Mouse (Mus musculus): Measurements from ENCODE around the gene Gm11361. TPM values are rescaled to one million over a fixed set of nuclear protein-coding genes. Genes with fewer than 3 reads are reported as not detected.

The Gm11361 gene
- total RNA-seq (2021), result 88.1 and 92.3 TPM in 2 replicates
- long read RNA-seq, experiment 1, transcript Gm11361-201 (1 exons, 607 nt), result major isoform, 9 of 9 reads
- long read RNA-seq, experiment 1, partial matches to known transcripts, result 0 of 9 reads
- long read RNA-seq, experiment 1, other reads (novel, unspliced or antisense), result 0 of 9 reads
- long read RNA-seq, experiment 2, transcript Gm11361-201 (1 exons, 607 nt), result major isoform, 7 of 7 reads
- long read RNA-seq, experiment 2, partial matches to known transcripts, result 0 of 7 reads
- long read RNA-seq, experiment 2, other reads (novel, unspliced or antisense), result 0 of 7 reads

DNA sequence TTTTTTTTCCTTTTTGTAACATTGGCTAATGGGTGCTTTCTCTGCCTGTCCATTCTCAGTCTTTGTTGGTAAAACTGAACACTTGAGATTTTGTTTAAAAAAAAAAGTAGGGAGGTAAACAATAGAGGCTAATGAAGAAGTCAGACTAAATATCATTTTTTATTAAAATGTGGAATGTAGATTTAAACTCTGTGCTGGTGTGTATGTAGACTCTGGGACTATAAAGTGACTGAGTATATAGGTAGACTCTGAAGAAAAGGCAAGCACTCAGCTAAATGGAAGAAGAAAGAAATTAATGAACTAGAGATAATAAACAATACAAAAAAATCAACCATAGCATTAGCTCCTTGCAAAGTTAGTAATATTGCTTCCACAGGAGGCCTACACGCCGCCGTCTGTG lies at the start of gene Gm11361:
Gm11361 (plus strand) TSS at position 301 of the 400 bp plus-strand sequence.
- no peak for DNase-seq

DNA sequence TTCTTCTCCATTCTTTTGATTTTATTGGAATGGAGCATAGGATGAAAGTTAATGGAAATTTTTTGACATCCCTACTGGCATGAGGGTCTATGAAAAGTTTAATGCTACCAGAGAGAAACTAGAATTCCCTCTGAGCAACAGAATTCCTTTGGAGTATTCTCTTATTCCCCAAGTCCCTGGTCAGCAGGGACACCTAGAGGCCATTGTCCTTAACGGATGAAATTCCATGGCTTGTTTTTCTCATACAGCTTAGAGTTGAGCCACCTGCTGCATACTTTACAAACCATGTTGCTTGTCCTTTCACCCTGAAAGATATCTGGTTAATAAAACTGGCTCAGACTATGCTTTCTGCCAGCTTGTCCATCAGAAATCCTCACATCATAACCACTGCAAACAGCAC lies 7.1 kb downstream of the Gm11361 start:
- DNase-seq, result no peak

GRCm38 (mm10) chr13:28287368-28287767 lies 30.0 kb downstream of the Gm11361 start:
- no peak for DNase-seq

DNA sequence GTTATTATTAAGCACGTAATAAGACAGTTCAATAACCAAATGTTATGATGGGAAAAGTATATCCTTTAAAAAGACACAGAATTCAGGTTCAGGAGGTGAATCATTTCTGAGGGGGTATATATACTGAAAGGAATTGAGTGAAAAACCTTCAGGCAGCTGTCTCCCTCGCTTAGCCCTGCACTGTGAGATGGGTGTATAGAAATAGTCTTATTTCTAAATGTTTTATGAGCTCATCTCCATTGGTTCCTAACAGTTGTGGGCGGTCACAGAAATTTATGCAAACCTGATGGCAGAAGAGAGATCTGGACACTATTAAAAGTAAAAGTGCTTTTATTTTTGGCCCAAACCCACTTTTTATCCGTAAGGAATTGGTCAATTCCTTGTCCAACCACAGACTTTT lies 36.9 kb downstream of the Gm11361 start:
- no peak for DNase-seq

DNA sequence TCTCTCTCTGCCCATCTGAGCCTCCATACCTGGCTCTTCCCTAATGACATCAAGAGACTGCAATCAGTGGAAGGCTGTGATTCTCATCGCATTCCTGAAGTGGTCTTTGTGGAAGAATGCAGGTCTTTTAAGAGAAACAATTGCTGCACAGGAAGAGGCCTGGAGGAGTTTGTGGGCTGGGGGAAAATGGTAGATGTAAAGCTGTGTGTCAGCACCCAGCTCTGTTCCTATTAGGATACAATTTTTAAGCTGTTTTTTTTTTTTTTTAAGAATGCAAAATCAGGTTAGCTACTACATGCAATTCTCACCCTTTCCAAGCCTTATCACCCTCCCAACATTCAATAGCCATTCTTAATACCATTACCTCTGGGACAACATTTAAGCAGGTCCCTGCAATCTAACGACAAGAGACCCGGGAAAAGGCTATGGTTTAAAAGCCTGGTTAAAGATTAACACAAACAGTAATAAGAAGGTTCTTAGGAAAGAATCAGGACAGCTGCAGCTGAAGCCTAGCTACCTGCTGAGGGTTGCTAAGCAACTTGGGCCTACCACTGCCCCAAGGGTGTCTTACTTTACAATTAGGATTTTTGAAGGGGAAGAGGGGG lies 37.5 kb downstream of the Gm11361 start:
- DNase-seq, result no peak

- no peak for DNase-seq
These were observed 38.2 kb downstream of the Gm11361 start for GRCm38 (mm10) chr13:28295492-28295891.

GRCm38 (mm10) chr13:28297098-28297497 lies 39.8 kb downstream of the Gm11361 start:
- no peak for DNase-seq

DNA sequence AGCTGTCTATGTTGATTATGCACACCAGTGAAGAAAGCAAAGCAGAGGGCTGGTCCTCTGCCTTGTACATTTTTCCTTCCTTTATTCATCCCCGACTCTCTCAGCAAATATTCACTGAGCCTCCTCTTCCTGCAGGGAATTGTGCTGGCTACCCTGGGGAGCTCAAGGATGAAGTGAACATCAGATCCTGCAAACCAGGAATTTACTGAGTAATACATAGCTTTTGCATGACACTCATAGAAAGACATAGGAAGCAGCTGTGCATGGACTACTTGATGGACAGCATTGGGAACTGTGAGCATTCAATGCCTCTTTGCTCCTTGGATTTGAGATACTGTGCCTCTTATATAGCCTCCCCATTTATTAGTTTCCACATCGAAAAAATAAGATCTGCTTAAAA lies 40.2 kb downstream of the Gm11361 start:
- no peak for DNase-seq

Other genes starting within 250 kb of the Gm11361 start
- not detected in 2 replicates for gene Prl4a1, start 241.3 kb upstream of the Gm11361 start, total RNA-seq (2021)
- not detected in 2 replicates for gene Prl5a1, start 115.0 kb upstream of the Gm11361 start, total RNA-seq (2021)

All from adrenal gland, postnatal 14 days (tissue).